Mouse (Mus musculus) heart, postnatal 14 days (tissue): ENCODE measurements at regions not wholly inside any gene's neighbourhood (a gene's known extent, or its start where the extent isn't known, plus 50 kb on each side); places are given as distances from the start of the nearest gene placed in this dataset.
A peak's percentile ranks its signal among the peaks of the same experiment; 100 is the strongest.
"Not testable (repeated sequence)": the region's sequence is repeated elsewhere in the genome, so short reads cannot be mapped to it uniquely, and the experiment has no call there.

Experiments used
- DNase-seq, 2 experiments: peaks; one replicate each; pipeline ENCODE4 v3.0.0; 2021 to 2022
- intact Hi-C: fragments of 180-260 bp; cut with DNase I; formaldehyde crosslinking; loops from one replicate; pipeline ENCODE4 v1.15.1; 2025

- no peak for DNase-seq
- intact Hi-C loops = no loop called here
Measured at GRCm38 (mm10) chr1:83970641-83971285, 393.2 kb downstream of the Pid1 start.

- DNase-seq = peak in 1 of 2 experiments; percentile 4
- intact Hi-C loops = not testable (repeated sequence)
Measured at GRCm38 (mm10) chr1:83964631-83965030, 399.3 kb downstream of the Pid1 start.

GRCm38 (mm10) chr1:83961761-83962160 is 402.2 kb downstream of the Pid1 start:
- DNase-seq = no peak
- intact Hi-C loops = no loop called here

- DNase-seq = no peak
- intact Hi-C loops = no loop called here
Measured at GRCm38 (mm10) chr1:83959756-83960155, 404.2 kb downstream of the Pid1 start.

- intact Hi-C loops = no loop called here
- no peak for DNase-seq
Measured at GRCm38 (mm10) chr1:83922900-83923299, 441.1 kb downstream of the Pid1 start.

- intact Hi-C loops = no loop called here
- DNase-seq = no peak
Measured at GRCm38 (mm10) chr1:83915454-83915853, 448.5 kb downstream of the Pid1 start.

- intact Hi-C loops = no loop called here
- DNase-seq = peak in 1 of 2 experiments; percentile 32
Measured at GRCm38 (mm10) chr1:83907347-83907746, 456.6 kb downstream of the Pid1 start.

GRCm38 (mm10) chr1:83906906-83907305 is 457.1 kb downstream of the Pid1 start:
- intact Hi-C loops = no loop called here
- DNase-seq = peak; percentile 7 to 18

- DNase-seq = no peak
- intact Hi-C loops = no loop called here
Measured at GRCm38 (mm10) chr1:83900135-83900534, 463.8 kb downstream of the Pid1 start.

GRCm38 (mm10) chr1:83896650-83897049 is 467.3 kb downstream of the Pid1 start:
- intact Hi-C loops = no loop called here
- DNase-seq = peak in 1 of 2 experiments; percentile 2

GRCm38 (mm10) chr1:83879109-83879399 is 471.1 kb upstream of the Sphkap start:
- intact Hi-C loops = no loop called here
- no peak for DNase-seq

- intact Hi-C loops = no loop called here
- DNase-seq = no peak
Measured at GRCm38 (mm10) chr1:83878330-83879108, 470.5 kb upstream of the Sphkap start.

GRCm38 (mm10) chr1:83870853-83871567 is 463.0 kb upstream of the Sphkap start:
- intact Hi-C loops = no loop called here
- peak; percentile 33 to 35 for DNase-seq

GRCm38 (mm10) chr1:83869046-83869445 is 461.0 kb upstream of the Sphkap start:
- DNase-seq = no peak
- intact Hi-C loops = no loop called here

GRCm38 (mm10) chr1:83862541-83862940 is 454.5 kb upstream of the Sphkap start:
- intact Hi-C loops = no loop called here
- DNase-seq = no peak

GRCm38 (mm10) chr1:83862128-83862527 is 454.1 kb upstream of the Sphkap start:
- intact Hi-C loops = no loop called here
- DNase-seq = no peak

GRCm38 (mm10) chr1:83859732-83860424 is 451.9 kb upstream of the Sphkap start:
- intact Hi-C loops = no loop called here
- DNase-seq = no peak

GRCm38 (mm10) chr1:83853996-83854395 is 446.0 kb upstream of the Sphkap start:
- intact Hi-C loops = no loop called here
- DNase-seq = no peak

- intact Hi-C loops = no loop called here
- DNase-seq = peak in 1 of 2 experiments; percentile 5
Measured at GRCm38 (mm10) chr1:83851081-83851480, 443.1 kb upstream of the Sphkap start.

GRCm38 (mm10) chr1:83848414-83848813 is 440.4 kb upstream of the Sphkap start:
- DNase-seq = no peak
- intact Hi-C loops = no loop called here

GRCm38 (mm10) chr1:83847992-83848391 is 440.0 kb upstream of the Sphkap start:
- intact Hi-C loops = no loop called here
- no peak for DNase-seq
